Mouse (Mus musculus): ENCODE data around the gene Plekhh1.

- no peak for TF ChIP-seq CTCF (IDR thresholded peaks at IDR 0.05; ENCODE audit: low read depth, low read length)
- TF ChIP-seq POLR2A (IDR thresholded peaks at IDR 0.05; ENCODE audit: insufficient read depth, low read length): no peak
Measured at GRCm38 (mm10) chr12:79017994-79018399, 11.0 kb upstream of the Plekhh1 start.
